Mouse (Mus musculus) hematopoietic multipotent progenitor cell, adult 10-12 weeks (in vitro differentiated cells): ENCODE results near the gene Stk33. TPM values are rescaled to one million over a fixed set of nuclear protein-coding genes. Genes with fewer than 3 reads are reported as not detected.

Source experiments
- polyA plus RNA-seq: library from polyadenylated mRNA; stranded (reverse); fragments of >175 nt; gene quantifications from 2 replicates; pipeline ENCODE4 v1.2.3, GENCODE M21; 2012; ENCODE audit warnings: low replicate concordance

The Stk33 gene
- not detected in 2 replicates for polyA plus RNA-seq

DNA sequence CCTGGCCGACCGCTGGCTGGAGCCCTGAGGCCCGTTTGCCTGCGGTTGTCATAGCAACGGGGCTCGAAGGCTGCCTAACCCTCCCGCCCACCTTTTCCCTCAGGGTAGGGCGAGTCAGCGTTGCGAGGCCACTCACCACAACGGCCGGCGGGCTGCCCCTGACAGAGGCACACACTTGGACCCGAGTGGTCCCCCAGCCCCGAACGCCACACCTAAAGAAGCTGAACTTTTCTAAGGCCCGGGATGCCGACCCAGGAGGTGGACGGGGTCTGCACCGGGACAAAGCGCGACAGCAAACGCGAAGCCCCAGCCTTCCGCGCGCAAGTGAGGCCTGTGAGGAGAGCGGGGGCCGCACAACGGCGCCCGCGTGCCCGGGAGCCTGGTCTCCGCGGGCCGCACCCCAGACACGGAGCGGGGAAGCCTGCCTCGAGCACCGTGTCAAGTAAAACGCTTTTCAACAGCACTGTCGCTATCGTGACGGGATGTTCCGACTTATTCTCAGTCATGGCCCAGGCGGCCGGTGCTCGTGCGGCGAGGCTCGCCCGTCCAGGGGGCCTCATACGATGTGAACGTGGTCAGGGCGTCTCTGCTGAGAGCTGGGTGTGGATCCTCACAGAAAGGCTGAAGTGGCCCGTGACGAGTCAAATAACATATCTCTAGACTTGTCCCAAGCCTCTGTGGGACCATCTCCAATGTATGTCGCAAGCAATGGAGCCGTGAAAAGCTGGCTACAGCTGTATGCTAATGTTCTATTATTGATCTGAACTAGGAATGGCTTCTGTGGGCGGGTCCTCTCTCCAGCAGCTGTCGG, at the start of gene Stk33:
Gene Stk33 (minus strand): TSS at position 301 of the 811 bp plus-strand sequence.

Other genes with a start within 250 kb of the Stk33 start
- gene Trim66, start 69.1 kb upstream of the Stk33 start, polyA plus RNA-seq, result 0.04 TPM in 1 of 2 replicates, not detected in the other
- 5,932 and 8,045 TPM in 2 replicates for gene Rpl27a, start 80.1 kb upstream of the Stk33 start, polyA plus RNA-seq